Mouse (Mus musculus) lung, postnatal 0 days (tissue): ENCODE measurements around the gene Kcnh3. TPM values are rescaled to one million over a fixed set of nuclear protein-coding genes. Genes with fewer than 3 reads are reported as not detected.

ENCODE experiments used
- ATAC-seq: fragments of 200-750 bp; cut with Nextera tagmentation; 2 replicates; pipeline ENCODE4 v1.8.0; 2017; ENCODE audit warnings: moderate library complexity
- DNase-seq: peaks from one replicate; pipeline ENCODE4 v3.0.0-alpha.2; 2016; ENCODE audit warnings: low spot score
- H3K27ac ChIP-seq: fragments of 300-500 bp; sonication (generic); 2 replicates; pipeline ENCODE4 v1.5.1; 2014; ENCODE audit warnings: antibody characterized with exemption, mild to moderate bottlenecking, low read length, mixed read lengths
- H3K27me3 ChIP-seq: fragments of 300-500 bp; sonication (generic); replicated peaks from 2 replicates; pipeline ENCODE4 v1.6.1; 2014; ENCODE audit warnings: low read length, mixed read lengths; ENCODE audit not compliant: insufficient read depth
- H3K36me3 ChIP-seq: fragments of 300-500 bp; sonication (generic); 2 replicates; pipeline ENCODE4 v1.6.1; 2014; ENCODE audit warnings: low read length, mixed read lengths; ENCODE audit not compliant: insufficient read depth
- H3K4me1 ChIP-seq: fragments of 300-500 bp; sonication (generic); 2 replicates; pipeline ENCODE4 v1.6.1; 2014; ENCODE audit warnings: antibody characterized with exemption, low read depth, low read length, mixed read lengths; ENCODE audit not compliant: insufficient read depth
- H3K4me2 ChIP-seq: fragments of 300-500 bp; sonication (generic); replicated peaks from 2 replicates; pipeline ENCODE4 v1.6.1; 2014; ENCODE audit warnings: low read depth, mild to moderate bottlenecking, low read length, moderate library complexity, mixed read lengths
- H3K4me3 ChIP-seq: fragments of 300-500 bp; sonication (generic); 2 replicates; pipeline ENCODE4 v1.5.1; 2014; ENCODE audit warnings: low read depth, low read length
- H3K9ac ChIP-seq: fragments of 300-500 bp; sonication (generic); replicated peaks from 2 replicates; pipeline ENCODE4 v1.6.1; 2014; ENCODE audit warnings: low read depth, mild to moderate bottlenecking
- H3K9me3 ChIP-seq: fragments of 300-500 bp; sonication (generic); 2 replicates; pipeline ENCODE4 v1.6.1; 2016; ENCODE audit warnings: low read length, mixed read lengths
- CTCF ChIP-seq: IDR thresholded peaks from 2 replicates; pipeline ENCODE4 v1.5.1; 2016; ENCODE audit warnings: antibody characterized with exemption, mild to moderate bottlenecking
- EP300 ChIP-seq: IDR thresholded peaks from 2 replicates; pipeline ENCODE4 v1.6.1; 2016; ENCODE audit warnings: antibody characterized with exemption, mild to moderate bottlenecking, control low read depth
- WGBS: fragments of 180-500 bp; shearing (Covaris S2); extraction: QIAGEN DNeasy Blood & Tissue Kit; methylation state at CpG from one replicate; pipeline ENCODE4 v1.1.7; 2014; 5-methylcytosine and 5-hydroxymethylcytosine counted together
- polyA plus RNA-seq: library from polyadenylated mRNA; unstranded; fragments of >200 nt; fragmentation: Nextera tagmentation; extraction: Ambion mirVana; gene quantifications from 2 replicates; pipeline ENCODE4 v1.2.1, GENCODE M21; 2015

The Kcnh3 gene
- polyA plus RNA-seq, 1 experiment from 2014 or later: 0.21 TPM

DNA sequence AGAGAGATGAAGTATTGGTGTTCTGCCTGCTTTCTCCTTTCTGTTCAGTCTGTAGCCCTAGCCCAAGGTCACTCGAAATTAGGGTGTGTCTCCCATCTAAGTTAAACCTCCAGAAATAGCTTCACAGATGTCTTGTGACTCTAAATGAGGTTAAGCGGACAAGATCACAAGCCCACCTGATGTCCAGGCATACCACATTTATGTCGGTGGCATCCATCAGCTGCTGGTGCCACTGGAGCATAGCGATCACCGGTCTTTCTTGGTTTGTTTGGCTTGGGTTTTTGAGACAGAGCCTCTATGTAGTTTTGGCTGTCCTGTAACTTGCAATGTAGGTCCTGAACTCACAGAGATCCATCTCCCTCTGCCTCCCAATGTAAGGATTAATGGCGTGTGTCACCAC, 29.1 kb downstream of the Kcnh3 start:
- ATAC-seq: no peak
- Histone ChIP-seq H3K4me3 (no peak overlapping the region), H3K27ac (peak overlapping the region; percentile 26; the same call in 1 of the 2 replicates), H3K4me2 (no peak overlapping the region), H3K27me3 (no peaks in the 10 kb centered on the region), H3K4me1 (no peaks in the 10 kb centered on the region), H3K9ac (no peak overlapping the region), H3K36me3 (no peaks in the 10 kb centered on the region), H3K9me3 (no peaks in the 10 kb centered on the region)
- DNase-seq: no peak
- WGBS: 93% methylated on average over 6 of the region's 6 CpGs
- TF ChIP-seq EP300 (no peak), CTCF (no peak)

DNA sequence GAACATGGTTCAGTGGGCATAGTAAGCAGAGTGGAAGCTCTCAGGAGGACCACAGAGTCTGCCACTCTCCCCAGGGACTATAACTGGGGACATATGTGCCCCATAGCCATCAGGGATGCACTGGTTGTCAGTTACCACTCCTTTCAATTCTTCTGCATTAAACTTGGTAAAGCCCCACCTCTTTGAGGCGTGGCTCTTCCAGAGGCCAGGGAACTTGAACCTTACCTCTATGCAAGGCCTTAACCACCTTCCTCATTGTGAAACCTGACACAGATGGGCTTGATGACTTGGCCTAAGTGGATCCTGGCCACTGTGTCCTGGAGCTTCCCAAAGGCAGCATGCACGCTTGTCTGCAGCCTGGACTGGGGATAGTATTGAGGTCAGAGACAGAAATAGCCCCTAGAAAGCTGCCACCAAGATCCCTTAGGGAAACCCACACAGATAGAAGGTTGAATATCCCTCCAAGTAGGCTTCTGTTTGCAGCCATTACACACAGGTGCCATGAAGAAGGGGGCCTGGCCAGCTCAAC, 29.9 kb downstream of the Kcnh3 start:
- Histone ChIP-seq H3K4me2 (no peak overlapping the region), H3K27ac (no peak overlapping the region), H3K36me3 (no peaks in the 10 kb centered on the region), H3K4me1 (no peaks in the 10 kb centered on the region), H3K9ac (no peak overlapping the region), H3K4me3 (no peak overlapping the region), H3K27me3 (no peaks in the 10 kb centered on the region), H3K9me3 (no peaks in the 10 kb centered on the region)
- ATAC-seq: no peak
- TF ChIP-seq CTCF (no peak), EP300 (no peak)
- no peak for DNase-seq
- 79% methylated on average over 2 of the region's 2 CpGs for WGBS

DNA sequence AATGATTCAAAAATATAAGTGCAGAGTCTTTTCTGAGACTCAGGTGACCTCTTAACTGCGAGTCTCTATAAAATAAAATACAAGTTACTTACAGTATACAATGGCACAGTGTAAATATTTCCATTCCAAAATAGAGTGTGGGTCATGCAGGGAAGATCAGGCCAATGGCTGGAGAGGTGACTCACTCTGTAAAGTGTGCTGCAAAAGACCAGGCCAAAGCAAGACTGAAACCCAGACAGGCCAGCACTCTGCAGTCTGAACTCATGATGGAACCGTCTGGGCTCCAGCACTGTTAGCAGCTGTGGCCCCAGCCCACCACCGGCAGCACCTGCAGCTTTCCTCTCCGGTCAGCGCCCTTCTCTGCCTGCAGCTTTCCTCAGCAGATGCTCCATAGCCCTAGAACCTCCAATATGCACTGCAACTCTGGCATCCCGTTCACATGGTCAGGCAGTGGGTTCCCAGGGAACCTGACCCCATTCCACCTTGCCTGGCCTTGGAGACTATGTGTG, 30.6 kb downstream of the Kcnh3 start:
- Histone ChIP-seq H3K36me3 (no peaks in the 10 kb centered on the region), H3K4me3 (no peak overlapping the region), H3K4me2 (no peak overlapping the region), H3K27me3 (no peaks in the 10 kb centered on the region), H3K9ac (no peak overlapping the region), H3K4me1 (0 out of 2 replicates have a peak, but pooled peaks cover 3% of the 10 kb centered on the region), H3K27ac (no peak overlapping the region), H3K9me3 (no peaks in the 10 kb centered on the region)
- DNase-seq (no peak), ATAC-seq (no peak)
- TF ChIP-seq EP300 (no peak), CTCF (no peak)
- 72% methylated on average over 6 of the region's 6 CpGs for WGBS

DNA sequence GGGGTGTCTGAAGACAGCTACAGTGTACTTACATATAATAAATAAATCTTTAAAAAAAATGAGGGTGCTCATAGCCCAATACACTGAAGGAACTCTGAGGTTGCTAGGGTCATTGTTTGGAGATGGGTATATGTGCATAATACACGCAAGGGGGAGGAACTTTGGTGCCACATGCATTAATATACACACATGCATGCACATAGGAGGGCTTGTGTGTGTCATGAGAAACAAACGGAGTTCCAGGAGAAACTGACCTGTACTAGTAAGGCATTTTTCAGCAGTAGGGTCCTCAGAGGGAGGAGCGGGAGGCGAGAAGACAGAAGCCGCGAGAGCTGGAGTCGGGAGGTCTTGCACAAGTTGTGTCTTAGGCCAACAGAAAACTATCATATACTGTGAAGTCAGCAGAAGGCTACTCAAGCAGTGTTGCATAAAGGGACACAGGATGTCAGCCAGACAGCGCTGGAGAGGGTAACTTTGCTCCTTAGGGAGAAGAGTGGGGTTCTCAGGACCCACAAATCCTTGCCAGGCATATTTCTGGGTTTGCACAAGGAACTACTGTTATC, 34.6 kb downstream of the Kcnh3 start:
- Histone ChIP-seq H3K9me3 (no peaks in the 10 kb centered on the region), H3K27me3 (no peaks in the 10 kb centered on the region), H3K36me3 (no peaks in the 10 kb centered on the region), H3K9ac (no peak overlapping the region), H3K4me2 (peak overlapping the region; percentile 47), H3K27ac (peak overlapping the region; percentile 71), H3K4me1 (0 out of 2 replicates have a peak, but pooled peaks cover 4% of the 10 kb centered on the region), H3K4me3 (no peak overlapping the region)
- ATAC-seq (peak; percentile 92), DNase-seq (peak; percentile 91)
- 45% methylated on average over 8 of the region's 8 CpGs for WGBS
- no peak for TF ChIP-seq CTCF
- no peak; the same call in 1 of the 2 replicates for TF ChIP-seq EP300

DNA sequence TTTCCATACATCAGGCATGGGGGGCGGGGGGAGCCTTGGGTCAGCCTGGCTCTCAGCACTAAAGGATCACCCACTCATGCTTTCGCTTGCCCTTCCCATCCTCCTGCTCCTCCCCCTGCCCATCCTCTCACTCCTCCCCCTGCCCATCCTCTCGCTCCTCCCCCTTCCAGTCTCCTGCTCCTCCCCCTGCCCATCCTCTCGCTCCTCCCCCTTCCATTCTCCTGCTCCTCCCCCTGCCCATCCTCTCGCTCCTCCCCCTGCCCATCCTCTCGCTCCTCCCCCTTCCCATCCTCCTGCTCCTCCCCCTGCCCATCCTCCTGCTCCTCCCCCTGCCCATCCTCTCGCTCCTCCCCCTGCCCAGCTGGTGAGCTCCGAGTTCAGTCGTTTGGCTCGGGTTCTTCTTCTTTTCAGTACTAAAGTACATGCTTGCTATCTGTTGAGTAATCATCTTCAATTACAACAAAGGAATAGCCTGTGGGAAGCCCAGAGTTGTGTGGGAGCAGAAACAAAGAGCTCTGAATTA, 35.1 kb downstream of the Kcnh3 start:
- ATAC-seq: peak; percentile 83
- no peak overlapping the region for H3K9ac ChIP-seq
- DNase-seq: peak; percentile 93
- H3K27me3 ChIP-seq: no peaks in the 10 kb centered on the region
- 0 out of 2 replicates have a peak, but pooled peaks cover 4% of the 10 kb centered on the region for H3K4me1 ChIP-seq
- no peaks in the 10 kb centered on the region for H3K9me3 ChIP-seq
- no peak overlapping the region for H3K4me3 ChIP-seq
- TF ChIP-seq CTCF (no peak), EP300 (no peak)
- WGBS: 0% methylated on average over 7 of the region's 10 CpGs
- H3K36me3 ChIP-seq: no peaks in the 10 kb centered on the region
- H3K4me2 ChIP-seq: peak overlapping the region; percentile 47
- H3K27ac ChIP-seq: peak overlapping the region; percentile 71

DNA sequence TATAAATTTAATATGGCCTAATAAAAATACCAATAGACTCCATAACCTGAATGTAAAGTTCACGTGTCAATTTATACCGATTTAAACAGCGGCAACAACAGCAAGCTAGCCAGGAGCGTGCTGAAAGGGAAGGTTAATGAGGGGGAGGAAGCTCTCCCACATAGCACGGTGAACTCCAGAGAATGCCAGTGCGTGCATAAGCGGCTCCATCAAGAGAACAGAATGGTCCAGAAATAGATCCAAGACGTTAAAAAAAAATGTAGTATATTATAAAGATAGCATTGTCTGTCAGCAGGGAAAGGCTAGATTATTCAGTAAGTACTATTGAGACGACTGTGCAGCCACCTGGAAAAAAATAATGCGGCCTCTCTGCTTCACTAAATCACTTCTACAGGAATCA, 38.0 kb downstream of the Kcnh3 start:
- Histone ChIP-seq H3K27me3 (no peaks in the 10 kb centered on the region), H3K36me3 (no peaks in the 10 kb centered on the region), H3K9ac (no peak overlapping the region), H3K4me1 (0 out of 2 replicates have a peak, but pooled peaks cover 4% of the 10 kb centered on the region), H3K4me2 (no peak overlapping the region), H3K9me3 (no peaks in the 10 kb centered on the region), H3K4me3 (no peak overlapping the region), H3K27ac (no peak overlapping the region)
- no peak for DNase-seq
- no peak for ATAC-seq
- WGBS: 54% methylated on average over 10 of the region's 10 CpGs
- TF ChIP-seq EP300 (no peak), CTCF (no peak)
